Mouse (Mus musculus) embryonic fibroblast, embryonic 13.5 days (primary cell): ENCODE measurements at regions not wholly inside any gene's neighbourhood (a gene's known extent, or its start where the extent isn't known, plus 50 kb on each side); places are given as distances from the start of the nearest gene placed in this dataset.

Experiments used
- H3K27ac ChIP-seq: 2 replicates; pipeline ENCODE4 v1.5.1; 2012; ENCODE audit warnings: low read length, control low read depth, inconsistent platforms; ENCODE audit not compliant: insufficient read depth
- H3K4me1 ChIP-seq: 2 replicates; pipeline ENCODE4 v1.6.1; 2011; ENCODE audit warnings: low read length; ENCODE audit not compliant: control insufficient read depth, insufficient read depth
- H3K4me3 ChIP-seq: 2 replicates; pipeline ENCODE4 v1.5.1; 2011; ENCODE audit warnings: mild to moderate bottlenecking, control low read depth, low read length; ENCODE audit not compliant: insufficient read depth
- CTCF ChIP-seq: IDR thresholded peaks from 2 replicates; pipeline ENCODE4 v1.5.1; 2011; ENCODE audit warnings: mild to moderate bottlenecking, control low read depth, low read length, moderate library complexity, borderline replicate concordance; ENCODE audit not compliant: insufficient read depth
- POLR2A ChIP-seq: IDR thresholded peaks from 2 replicates; pipeline ENCODE4 v1.6.1; 2011; ENCODE audit warnings: low read depth, mild to moderate bottlenecking, control low read depth, low read length, moderate library complexity

GRCm38 (mm10) chr17:3862384-3862783, 166.3 kb upstream of the Nox3 start:
- Histone ChIP-seq H3K4me1 (no peaks in the 10 kb centered on the region), H3K27ac (no peak overlapping the region), H3K4me3 (no peak overlapping the region)
- TF ChIP-seq CTCF, result no peak
- no peak for TF ChIP-seq POLR2A

- Histone ChIP-seq H3K4me1 (no peaks in the 10 kb centered on the region), H3K27ac (no peak overlapping the region), H3K4me3 (no peak overlapping the region)
- TF ChIP-seq POLR2A, result no peak
- no peak for TF ChIP-seq CTCF
These were observed 140.3 kb upstream of the Nox3 start for GRCm38 (mm10) chr17:3836386-3836785.

- TF ChIP-seq POLR2A, result no peak
- TF ChIP-seq CTCF, result no peak
- Histone ChIP-seq H3K27ac (no peak overlapping the region), H3K4me1 (no peaks in the 10 kb centered on the region), H3K4me3 (no peak overlapping the region)
These were observed 115.1 kb upstream of the Nox3 start for GRCm38 (mm10) chr17:3811187-3811586.

GRCm38 (mm10) chr17:3803507-3803906, 107.4 kb upstream of the Nox3 start:
- H3K4me3 ChIP-seq, result no peak overlapping the region
- TF ChIP-seq POLR2A, result no peak
- TF ChIP-seq CTCF, result no peak

GRCm38 (mm10) chr17:3792597-3792996, 96.5 kb upstream of the Nox3 start:
- no peak for TF ChIP-seq POLR2A
- TF ChIP-seq CTCF, result peak; percentile 42; the same call in 1 of the 2 replicates
- no peak overlapping the region for H3K27ac ChIP-seq

More at GRCm38 (mm10) chr17:3803507-3803906, 107.4 kb upstream of the Nox3 start:
- Histone ChIP-seq H3K27ac (no peak overlapping the region), H3K4me1 (no peaks in the 10 kb centered on the region)

GRCm38 (mm10) chr17:3782156-3782555, 86.1 kb upstream of the Nox3 start:
- no peak overlapping the region for H3K27ac ChIP-seq
- no peak overlapping the region for H3K4me3 ChIP-seq
- TF ChIP-seq POLR2A (no peak), CTCF (no peak)
- no peaks in the 10 kb centered on the region for H3K4me1 ChIP-seq

More at GRCm38 (mm10) chr17:3792597-3792996, 96.5 kb upstream of the Nox3 start:
- H3K4me1 ChIP-seq, result peaks cover 3% of the 10 kb centered on the region
- no peak overlapping the region for H3K4me3 ChIP-seq

GRCm38 (mm10) chr17:3777691-3778090, 81.6 kb upstream of the Nox3 start:
- H3K4me1 ChIP-seq, result no peaks in the 10 kb centered on the region
- no peak overlapping the region for H3K27ac ChIP-seq
- H3K4me3 ChIP-seq, result no peak overlapping the region
- TF ChIP-seq CTCF (no peak), POLR2A (no peak)

- Histone ChIP-seq H3K4me1 (no peaks in the 10 kb centered on the region), H3K4me3 (no peak overlapping the region), H3K27ac (no peak overlapping the region)
- TF ChIP-seq POLR2A, result no peak
- TF ChIP-seq CTCF, result no peak
These were observed 51.8 kb upstream of the Nox3 start for GRCm38 (mm10) chr17:3747808-3748335.
